Mouse (Mus musculus): Measurements from ENCODE around the gene Lrrc2.

DNA sequence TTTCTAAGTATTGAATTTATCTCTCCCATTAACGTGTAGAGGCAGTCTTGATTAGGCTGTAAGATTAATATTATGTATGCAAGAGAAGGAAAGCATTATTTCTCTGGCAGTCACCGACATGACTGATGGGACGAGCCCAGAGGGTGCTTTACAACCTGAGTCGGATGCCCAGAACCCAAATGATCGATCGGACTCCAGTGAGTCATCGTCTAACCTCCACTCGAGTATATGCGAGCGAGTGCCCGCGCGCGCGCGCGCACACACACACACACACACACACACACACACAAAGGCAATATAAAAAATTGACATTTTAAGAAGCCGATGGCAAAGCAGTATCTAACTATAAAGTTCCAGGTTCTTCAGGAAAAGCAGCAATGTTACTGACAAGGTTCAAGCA is 6.0 kb upstream of the Lrrc2 start:
- TF ChIP-seq CTCF (IDR thresholded peaks at IDR 0.05; ENCODE audit: low read depth): no peak
- no peak for TF ChIP-seq EP300 (IDR thresholded peaks at IDR 0.05; ENCODE audit: low read depth)

Measured in heart, postnatal 0 days (tissue).